Mouse (Mus musculus) neural tube, embryonic 13.5 days (tissue): ENCODE measurements around the gene Arf1. TPM values are rescaled to one million over a fixed set of nuclear protein-coding genes. Genes with fewer than 3 reads are reported as not detected.

ENCODE experiments used
- ATAC-seq: fragments of 200-750 bp; cut with Nextera tagmentation; 2 replicates; pipeline ENCODE4 v1.8.0; 2017; ENCODE audit warnings: low read depth, mild to moderate bottlenecking, moderate TSS enrichment, moderate library complexity
- H3K27ac ChIP-seq: fragments of 300-500 bp; sonication (generic); replicated peaks from 2 replicates; pipeline ENCODE4 v1.5.1; 2015; ENCODE audit warnings: moderate library complexity, mild to moderate bottlenecking, inconsistent platforms
- H3K27me3 ChIP-seq: fragments of 300-500 bp; sonication (generic); 2 replicates; pipeline ENCODE4 v1.6.1; 2015; ENCODE audit warnings: mild to moderate bottlenecking, inconsistent platforms
- H3K36me3 ChIP-seq: fragments of 300-500 bp; sonication (generic); 2 replicates; pipeline ENCODE4 v1.6.1; 2015; ENCODE audit warnings: mild to moderate bottlenecking, inconsistent platforms
- H3K4me1 ChIP-seq: fragments of 300-500 bp; sonication (generic); replicated peaks from 2 replicates; pipeline ENCODE4 v1.6.1; 2015; ENCODE audit warnings: inconsistent platforms
- H3K4me2 ChIP-seq: fragments of 300-500 bp; sonication (generic); 2 replicates; pipeline ENCODE4 v1.6.1; 2015; ENCODE audit warnings: inconsistent platforms, mild to moderate bottlenecking, moderate library complexity
- H3K4me3 ChIP-seq: fragments of 300-500 bp; sonication (generic); 2 replicates; pipeline ENCODE4 v1.5.1; 2015; ENCODE audit warnings: mild to moderate bottlenecking, inconsistent platforms
- H3K9ac ChIP-seq: fragments of 300-500 bp; sonication (generic); 2 replicates; pipeline ENCODE4 v1.6.1; 2015; ENCODE audit warnings: moderate library complexity, mild to moderate bottlenecking, inconsistent platforms
- H3K9me3 ChIP-seq: fragments of 300-500 bp; sonication (generic); 2 replicates; pipeline ENCODE4 v1.6.1; 2016; ENCODE audit warnings: inconsistent platforms
- WGBS: fragments of 180-500 bp; shearing (Covaris S2); methylation state at CpG from one replicate; pipeline ENCODE4 v1.1.7; 2015; 5-methylcytosine and 5-hydroxymethylcytosine counted together
- polyA plus RNA-seq: library from polyadenylated mRNA; unstranded; fragments of >200 nt; fragmentation: Nextera tagmentation; extraction: Ambion mirVana; gene quantifications from 2 replicates; pipeline ENCODE4 v1.2.1, GENCODE M21; 2015

Arf1 gene
- 642 and 663 TPM in 2 replicates for polyA plus RNA-seq

GRCm38 (mm10) chr11:59228122-59228953 lies at the start of gene Arf1:
Gene Arf1 (minus strand): TSS chr11:59228270.
- Histone ChIP-seq H3K36me3 (0 out of 2 replicates have a peak, but pooled peaks cover 4% of the 10 kb centered on the region), H3K27me3 (no peaks in the 10 kb centered on the region), H3K27ac (peak within 1 kb of the TSS; percentile 95), H3K4me3 (peak within 1 kb of the TSS; percentile 97), H3K4me1 (peaks cover 47% of the 10 kb centered on the region), H3K9ac (peak within 1 kb of the TSS; percentile 96), H3K9me3 (no peaks in the 10 kb centered on the region), H3K4me2 (peak within 1 kb of the TSS; percentile 98)
- WGBS: 5% methylated on average over 58 of the region's 59 CpGs
- ATAC-seq: peak; percentile 96

- no peaks in the 10 kb centered on the region for H3K4me1 ChIP-seq
- no peaks in the 10 kb centered on the region for H3K36me3 ChIP-seq
- 0 out of 2 replicates have a peak, but pooled peaks cover 2% of the 10 kb centered on the region for H3K27me3 ChIP-seq
- H3K4me3 ChIP-seq: no peak overlapping the region
- no peak overlapping the region for H3K4me2 ChIP-seq
- 60% methylated on average over 2 of the region's 2 CpGs for WGBS
- no peak overlapping the region for H3K27ac ChIP-seq
- no peak overlapping the region for H3K9ac ChIP-seq
- no peaks in the 10 kb centered on the region for H3K9me3 ChIP-seq
- no peak for ATAC-seq
Observed at GRCm38 (mm10) chr11:59276877-59277276, 48.8 kb upstream of the Arf1 start.

- no peak overlapping the region for H3K27ac ChIP-seq
- 90% methylated on average over 3 of the region's 3 CpGs for WGBS
- ATAC-seq: no peak
Observed at GRCm38 (mm10) chr11:59274184-59274583, 46.1 kb upstream of the Arf1 start.

GRCm38 (mm10) chr11:59266727-59267126 lies 38.7 kb upstream of the Arf1 start:
- Histone ChIP-seq H3K4me2 (no peak overlapping the region), H3K4me1 (peaks cover 19% of the 10 kb centered on the region), H3K9me3 (no peaks in the 10 kb centered on the region), H3K36me3 (no peaks in the 10 kb centered on the region), H3K27ac (no peak overlapping the region), H3K9ac (no peak overlapping the region), H3K27me3 (peaks cover 36% of the 10 kb centered on the region), H3K4me3 (no peak overlapping the region)
- no peak for ATAC-seq
- 35% methylated on average over 6 of the region's 6 CpGs for WGBS

More at GRCm38 (mm10) chr11:59274184-59274583, 46.1 kb upstream of the Arf1 start:
- Histone ChIP-seq H3K4me2 (no peak overlapping the region), H3K27me3 (0 out of 2 replicates have a peak, but pooled peaks cover 2% of the 10 kb centered on the region), H3K9ac (no peak overlapping the region), H3K4me1 (no peaks in the 10 kb centered on the region), H3K36me3 (no peaks in the 10 kb centered on the region), H3K4me3 (no peak overlapping the region), H3K9me3 (no peaks in the 10 kb centered on the region)

- Histone ChIP-seq H3K27ac (0 out of 2 replicates have a peak overlapping the region, but pooled peaks have one; percentile 76), H3K4me3 (no peak overlapping the region), H3K27me3 (peaks cover 49% of the 10 kb centered on the region), H3K4me2 (no peak overlapping the region), H3K9me3 (no peaks in the 10 kb centered on the region), H3K36me3 (no peaks in the 10 kb centered on the region), H3K9ac (no peak overlapping the region), H3K4me1 (peaks cover 19% of the 10 kb centered on the region)
- ATAC-seq: no peak
- WGBS: 50% methylated on average over 8 of the region's 8 CpGs
Observed at GRCm38 (mm10) chr11:59265154-59265813, 37.2 kb upstream of the Arf1 start.

- peaks cover 51% of the 10 kb centered on the region for H3K27me3 ChIP-seq
- H3K27ac ChIP-seq: peak overlapping the region; percentile 76
- H3K4me2 ChIP-seq: peak overlapping the region; percentile 70
- peaks cover 19% of the 10 kb centered on the region for H3K4me1 ChIP-seq
- H3K4me3 ChIP-seq: peak overlapping the region; percentile 51
- ATAC-seq: peak; percentile 58; the same call in 1 of the 2 replicates
- H3K36me3 ChIP-seq: no peaks in the 10 kb centered on the region
- no peaks in the 10 kb centered on the region for H3K9me3 ChIP-seq
- peak overlapping the region; percentile 76 for H3K9ac ChIP-seq
- 2% methylated on average over 8 of the region's 8 CpGs for WGBS
Observed at GRCm38 (mm10) chr11:59264593-59264992, 36.5 kb upstream of the Arf1 start.

GRCm38 (mm10) chr11:59263870-59264563 lies 35.9 kb upstream of the Arf1 start:
- peaks cover 51% of the 10 kb centered on the region for H3K27me3 ChIP-seq
- whole genome bisulfite sequencing: under 1% methylated on average over 56 of the region's 56 CpGs
- H3K4me1 ChIP-seq: peaks cover 19% of the 10 kb centered on the region

GRCm38 (mm10) chr11:59262308-59262707 lies 34.2 kb upstream of the Arf1 start:
- Histone ChIP-seq H3K4me3 (no peak overlapping the region), H3K27me3 (peaks cover 50% of the 10 kb centered on the region)

More at GRCm38 (mm10) chr11:59263870-59264563, 35.9 kb upstream of the Arf1 start:
- peak; percentile 94 for ATAC-seq
- Histone ChIP-seq H3K36me3 (no peaks in the 10 kb centered on the region), H3K9ac (peak overlapping the region; percentile 76), H3K9me3 (no peaks in the 10 kb centered on the region), H3K27ac (peak overlapping the region; percentile 76), H3K4me2 (peak overlapping the region; percentile 70), H3K4me3 (peak overlapping the region; percentile 51)

GRCm38 (mm10) chr11:59260706-59261493 lies 32.8 kb upstream of the Arf1 start:
- no peaks in the 10 kb centered on the region for H3K36me3 ChIP-seq
- H3K27ac ChIP-seq: no peak overlapping the region
- 84% methylated on average over 10 of the region's 10 CpGs for WGBS
- no peak overlapping the region for H3K9ac ChIP-seq
- no peak overlapping the region for H3K4me3 ChIP-seq
- ATAC-seq: no peak
- peaks cover 36% of the 10 kb centered on the region for H3K27me3 ChIP-seq
- H3K4me2 ChIP-seq: no peak overlapping the region
- H3K4me1 ChIP-seq: peaks cover 19% of the 10 kb centered on the region
- H3K9me3 ChIP-seq: no peaks in the 10 kb centered on the region

More at GRCm38 (mm10) chr11:59262308-59262707, 34.2 kb upstream of the Arf1 start:
- Histone ChIP-seq H3K9ac (no peak overlapping the region), H3K27ac (no peak overlapping the region), H3K9me3 (no peaks in the 10 kb centered on the region), H3K4me1 (peaks cover 19% of the 10 kb centered on the region), H3K36me3 (no peaks in the 10 kb centered on the region), H3K4me2 (no peak overlapping the region)
- ATAC-seq: no peak

GRCm38 (mm10) chr11:59259647-59260046 lies 31.6 kb upstream of the Arf1 start:
- Histone ChIP-seq H3K36me3 (no peaks in the 10 kb centered on the region), H3K4me1 (peaks cover 14% of the 10 kb centered on the region), H3K4me3 (no peak overlapping the region), H3K9me3 (no peaks in the 10 kb centered on the region), H3K4me2 (no peak overlapping the region), H3K27ac (no peak overlapping the region), H3K27me3 (peaks cover 25% of the 10 kb centered on the region), H3K9ac (no peak overlapping the region)
- 89% methylated on average over 7 of the region's 7 CpGs for WGBS
- no peak for ATAC-seq

GRCm38 (mm10) chr11:59248101-59248500 lies 20.0 kb upstream of the Arf1 start:
- H3K4me3 ChIP-seq: no peak overlapping the region
- no peaks in the 10 kb centered on the region for H3K4me1 ChIP-seq
- H3K36me3 ChIP-seq: no peaks in the 10 kb centered on the region
- H3K4me2 ChIP-seq: no peak overlapping the region
- no peak overlapping the region for H3K27ac ChIP-seq
- H3K27me3 ChIP-seq: peaks cover 3% of the 10 kb centered on the region; the same call in 1 of the 2 replicates
- no peak for ATAC-seq
- no peaks in the 10 kb centered on the region for H3K9me3 ChIP-seq
- H3K9ac ChIP-seq: no peak overlapping the region
- 77% methylated on average over 10 of the region's 10 CpGs for WGBS
